9 mouse cellular contexts compared by ENCODE assay signal in the genomic region with DNA sequence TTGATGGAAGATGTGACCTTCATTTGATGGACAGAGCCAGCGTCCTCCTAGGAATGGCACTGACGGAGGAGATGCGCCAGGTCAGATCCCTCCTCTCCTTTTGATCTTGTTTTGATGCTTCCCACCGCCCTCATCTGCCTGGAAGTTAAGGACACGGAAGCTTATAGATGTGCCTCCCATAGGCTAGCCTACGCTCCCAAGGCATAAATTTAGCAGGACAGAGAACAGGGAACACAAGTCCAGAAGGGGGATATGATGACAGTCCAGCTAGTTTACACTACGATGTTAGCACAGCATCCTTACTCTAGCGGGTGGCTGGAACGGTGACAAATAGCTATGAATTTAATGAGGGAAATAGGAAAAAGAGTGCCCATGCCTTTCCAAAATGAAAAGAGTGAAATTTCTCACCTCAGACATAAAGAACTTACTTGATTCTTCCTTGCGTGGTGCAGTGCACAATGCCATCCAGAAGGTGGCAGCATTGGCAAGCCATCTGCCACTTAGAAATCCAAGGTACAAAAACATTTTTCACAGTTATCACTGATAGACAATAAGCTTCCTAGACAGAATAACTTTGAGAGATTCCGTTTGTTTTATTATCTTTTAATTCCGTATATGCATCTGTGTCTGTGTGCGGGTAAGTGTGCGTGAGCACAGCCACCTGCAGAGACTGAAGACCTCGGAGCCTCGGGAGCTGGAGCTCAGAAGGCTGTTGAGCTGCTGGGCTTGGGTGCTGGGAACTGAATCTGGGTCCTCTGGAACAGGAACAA. TPM values are rescaled to one million over a fixed set of nuclear protein-coding genes. Genes with fewer than 3 reads are reported as not detected.
A peak's percentile ranks its signal among the peaks of the same experiment; 100 is the strongest.
DNase-seq lines count a peak whose midpoint lies in the region; ATAC-seq and TF ChIP-seq lines count a peak whose summit lies in the region.
"Had no signal": no experiment of that assay in that cellular context is flagged by ENCODE, and none has a peak within 500 bp of the region (broad histone marks: within the 10 kb centered on the region; RNA-seq: fewer than 3 reads in every experiment).

No protein-coding gene starts in this region.

- no peak for TF ChIP-seq POLR2A in kidney, adult 2 months (IDR thresholded peaks at IDR 0.05; ENCODE audit: low read depth, low read length)

- TF ChIP-seq CTCF in kidney, adult 2 months (conservative IDR thresholded peaks at IDR 0.05; ENCODE audit: insufficient read depth, insufficient read length, low read depth, low read length), result peak; percentile 96
- peak; percentile 96 for TF ChIP-seq CTCF in stomach, postnatal 0 days (IDR thresholded peaks at IDR 0.05; ENCODE audit: low read depth)

- no peaks in the 10 kb centered on the region for H3K9me3 ChIP-seq in kidney, embryonic 16.5 days (ENCODE audit: low read length)
- no peaks in the 10 kb centered on the region for H3K9me3 ChIP-seq in stomach, postnatal 0 days (ENCODE audit: control insufficient read depth, low read length)

- no peak overlapping the region for H3K9ac ChIP-seq in kidney, embryonic 16.5 days (replicated peaks; ENCODE audit: low read length)
- no peak overlapping the region for H3K9ac ChIP-seq in stomach, postnatal 0 days (ENCODE audit: low read length)

- H3K4me2 ChIP-seq in kidney, embryonic 16.5 days (replicated peaks; ENCODE audit: low read depth, low read length), result no peak overlapping the region
- H3K4me2 ChIP-seq in stomach, postnatal 0 days (replicated peaks; ENCODE audit: low read depth), result no peak overlapping the region

- H3K4me1 ChIP-seq in kidney, adult 2 months (ENCODE audit: control insufficient read depth, insufficient read depth, low read length), result peaks cover 5% of the 10 kb centered on the region; the same call in 1 of the 2 replicates
- peaks cover 6% of the 10 kb centered on the region; the same call in 1 of the 2 replicates for H3K4me1 ChIP-seq in kidney, embryonic 16.5 days (ENCODE audit: insufficient read depth, low read length)
- no peaks in the 10 kb centered on the region for H3K4me1 ChIP-seq in stomach, postnatal 0 days (replicated peaks; ENCODE audit: control insufficient read depth, insufficient read depth)

- no peaks in the 10 kb centered on the region for H3K27me3 ChIP-seq in kidney, adult 2 months (replicated peaks; ENCODE audit: control insufficient read depth, insufficient read depth, low read length)
- no peaks in the 10 kb centered on the region for H3K27me3 ChIP-seq in kidney, embryonic 16.5 days (ENCODE audit: insufficient read depth, low read length)
- H3K27me3 ChIP-seq in stomach, postnatal 0 days (ENCODE audit: control insufficient read depth, insufficient read depth, low read length), result no peaks in the 10 kb centered on the region

- peak; percentile 60 for DNase-seq in kidney, adult 2 months
- DNase-seq in adipocyte (ENCODE audit: low spot score), result peak; percentile 76
- DNase-seq in embryo, embryonic 10.5 days (ENCODE audit: low spot score), result peak; percentile 75
- DNase-seq in heart, postnatal 14 days, result peak; percentile 65 to 75
- DNase-seq in left cerebral cortex, adult 18-20 months (ENCODE audit: low spot score in 2 of 2), result peak; percentile 63
- peak; percentile 90 for DNase-seq in naive thymus-derived CD4-positive, alpha-beta T cell, adult 2 months (ENCODE audit: low read depth)
- DNase-seq in stomach, postnatal 0 days (ENCODE audit: low spot score), result peak; percentile 73

- intact Hi-C loops in heart, postnatal 14 days (cut with DNase I), result loop anchor here (2.0 to 5.0 kb wide), 4 partner anchors 97 to 320 kb away; no protein-coding TSS in a partner anchor

- no peak overlapping the region for H3K27ac ChIP-seq in kidney, adult 2 months (ENCODE audit: insufficient read depth, low read depth, low read length)
- H3K27ac ChIP-seq in kidney, embryonic 16.5 days (ENCODE audit: low read length), result no peak overlapping the region
- no peak overlapping the region for H3K27ac ChIP-seq in stomach, postnatal 0 days (replicated peaks)

- H3K36me3 ChIP-seq in kidney, adult 2 months (ENCODE audit: control insufficient read depth, insufficient read depth, low read length), result no peaks in the 10 kb centered on the region
- H3K36me3 ChIP-seq in kidney, embryonic 16.5 days (ENCODE audit: insufficient read depth, low read length), result no peaks in the 10 kb centered on the region
- no peaks in the 10 kb centered on the region for H3K36me3 ChIP-seq in stomach, postnatal 0 days (ENCODE audit: control insufficient read depth, insufficient read depth, low read length)

- no peak for ATAC-seq in kidney, embryonic 16.5 days (ENCODE audit: low FRiP score, low TSS enrichment)
- ATAC-seq in stomach, postnatal 0 days (ENCODE audit: low FRiP score, low TSS enrichment), result no peak

- no peak for TF ChIP-seq EP300 in stomach, postnatal 0 days (optimal IDR thresholded peaks at IDR 0.05)

- no peak overlapping the region for H3K4me3 ChIP-seq in kidney, adult 2 months (ENCODE audit: insufficient read depth, low read depth, low read length)
- no peak overlapping the region for H3K4me3 ChIP-seq in kidney, embryonic 16.5 days (ENCODE audit: low read length)
- H3K4me3 ChIP-seq in stomach, postnatal 0 days (ENCODE audit: low read depth, low read length), result no peak overlapping the region
- H3K4me3 ChIP-seq: myocyte had no signal

- WGBS in kidney, adult 2 months, result 63% methylated on average over 16 of the region's 16 CpGs
- 62% methylated on average over 16 of the region's 16 CpGs for WGBS in kidney, embryonic 16.5 days
- 59% methylated on average over 16 of the region's 16 CpGs for WGBS in stomach, postnatal 0 days

RNA-seq across cellular contexts. Expression of a gene that starts 6.9 kb away (rescaled TPM):
- polyA plus RNA-seq in kidney, adult 2 months (2012; rRNA removed), result 0.90 and 1.3 TPM in 2 replicates
- polyA plus RNA-seq in kidney, embryonic 16.5 days (2015; fragmentation: Nextera tagmentation; extraction: Ambion mirVana), result 2.9 and 3.0 TPM in 2 replicates
- total RNA-seq in heart, postnatal 14 days (2021), result not detected
- not detected for total RNA-seq in left cerebral cortex, adult 18-20 months (2021)
- 0.05 TPM in 1 of 2 replicates, not detected in the other for polyA plus RNA-seq in stomach, postnatal 0 days (2015; fragmentation: Nextera tagmentation; extraction: Ambion mirVana)
- polyA plus RNA-seq: myocyte had no signal
